Mouse (Mus musculus) granulocyte monocyte progenitor cell, adult 5-6 weeks (primary cell): Measurements from ENCODE around the gene Ror2. TPM values are rescaled to one million over a fixed set of nuclear protein-coding genes. Genes with fewer than 3 reads are reported as not detected.
A peak's percentile ranks its signal among the peaks of the same experiment; 100 is the strongest.

Experiments used
- ATAC-seq: replicated peaks from 2 replicates; pipeline ENCODE4 v1.8.0; 2016; ENCODE audit warnings: mild to moderate bottlenecking, moderate TSS enrichment, inconsistent platforms; ENCODE audit not compliant: poor library complexity, severe bottlenecking
- total RNA-seq, 2 experiments: library from RNA; stranded (forward) in 1 of 2; stranded (reverse) in 1 of 2; fragments of 200-712, 200-1000 nt in 1 of 2; fragments of >200 nt in 1 of 2; fragmentation: Nextera tagmentation in 1 of 2; gene quantifications; 2 replicates each; pipeline ENCODE4 v1.2.3; 2014 to 2017

Ror2 gene
- total RNA-seq, 2 experiments from 2014 or later, result not detected

- no peak for ATAC-seq
Observed at GRCm38 (mm10) chr13:53235953-53236352, 50.0 kb downstream of the Ror2 start.

DNA sequence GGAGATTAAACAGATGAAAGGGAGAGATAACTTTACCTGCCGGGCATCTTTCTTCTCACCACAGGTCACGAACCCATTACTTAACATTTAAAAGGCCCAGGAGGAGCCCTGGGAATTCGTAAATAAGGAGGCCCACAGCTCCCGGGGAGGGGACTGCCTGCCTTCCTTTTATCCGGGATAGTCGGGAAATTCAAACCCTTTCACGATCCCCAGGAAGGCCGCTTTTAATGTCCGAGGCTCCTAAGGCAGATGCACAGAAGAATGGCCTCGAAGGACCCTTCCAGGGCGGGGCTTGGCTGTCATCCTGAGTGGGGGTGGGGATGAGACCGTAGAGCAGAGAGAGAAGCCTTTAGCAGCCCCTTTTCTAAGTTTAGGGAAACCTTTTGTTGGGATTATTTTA is 51.1 kb downstream of the Ror2 start:
- no peak for ATAC-seq

- ATAC-seq, result no peak
Observed at GRCm38 (mm10) chr13:53233826-53234786, 51.8 kb downstream of the Ror2 start.

DNA sequence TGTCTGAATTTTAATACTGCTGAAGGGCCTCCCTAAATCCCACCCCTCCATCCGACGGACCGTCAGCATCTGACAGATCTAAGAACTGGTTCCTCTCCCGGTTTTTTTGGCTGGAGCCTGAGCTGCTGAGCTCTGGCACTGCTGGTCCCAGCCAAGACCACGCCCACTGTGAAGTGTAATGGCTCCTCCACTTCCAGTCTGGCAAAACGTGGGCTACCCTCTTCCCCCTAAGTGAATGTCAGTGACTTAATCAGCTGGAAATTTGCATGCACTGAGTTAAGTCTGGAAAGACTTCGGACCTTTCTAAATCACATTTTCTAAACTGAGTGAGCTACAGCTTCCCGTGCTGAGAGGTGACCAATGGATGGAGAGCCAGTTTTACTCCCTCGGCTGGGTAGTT is 52.5 kb downstream of the Ror2 start:
- no peak for ATAC-seq

GRCm38 (mm10) chr13:53232419-53232818 is 53.5 kb downstream of the Ror2 start:
- ATAC-seq, result no peak

GRCm38 (mm10) chr13:53230446-53231161 is 55.3 kb downstream of the Ror2 start:
- ATAC-seq, result no peak

DNA sequence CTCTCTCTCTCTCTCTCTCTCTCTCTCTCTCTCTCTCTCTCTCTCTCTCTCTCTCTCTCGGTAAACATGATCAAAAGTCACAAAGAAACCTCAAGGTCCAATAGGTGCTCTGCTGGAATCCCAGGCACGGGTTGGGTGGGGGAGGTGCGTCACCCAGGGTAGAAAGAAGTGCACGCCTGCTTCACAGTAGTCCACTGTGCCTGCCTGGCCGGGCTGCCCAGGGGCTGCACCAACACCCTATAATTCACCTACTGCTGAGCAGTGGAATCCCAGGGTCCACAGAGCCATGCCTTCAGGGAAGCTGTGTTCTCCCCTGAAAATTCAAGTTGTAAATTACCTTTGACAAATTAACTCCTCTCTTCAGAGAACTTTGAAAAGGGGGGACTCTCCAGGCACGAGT is 58.9 kb downstream of the Ror2 start:
- no peak for ATAC-seq

GRCm38 (mm10) chr13:53226461-53226860 is 59.5 kb downstream of the Ror2 start:
- no peak for ATAC-seq

DNA sequence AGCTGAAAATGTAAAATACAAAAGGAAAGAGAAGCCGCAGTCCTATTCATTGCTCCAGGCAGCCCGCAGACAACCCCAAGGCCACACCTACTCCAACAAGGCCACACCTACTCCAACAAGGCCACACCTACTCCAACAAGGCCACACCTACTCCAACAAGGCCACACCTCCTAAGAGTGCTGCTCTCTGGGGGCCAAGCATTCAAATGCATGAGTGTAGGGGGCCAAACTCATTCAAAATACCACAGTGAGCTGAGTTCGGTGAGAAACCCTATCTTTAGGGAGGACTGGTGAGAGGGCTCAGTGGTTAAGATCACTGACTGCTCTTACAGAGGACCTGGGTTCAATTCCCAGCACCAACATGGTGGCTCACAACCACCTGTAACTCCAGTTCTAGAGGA is 60.0 kb downstream of the Ror2 start:
- no peak for ATAC-seq

GRCm38 (mm10) chr13:53221176-53221575 is 64.7 kb downstream of the Ror2 start:
- ATAC-seq, result no peak

DNA sequence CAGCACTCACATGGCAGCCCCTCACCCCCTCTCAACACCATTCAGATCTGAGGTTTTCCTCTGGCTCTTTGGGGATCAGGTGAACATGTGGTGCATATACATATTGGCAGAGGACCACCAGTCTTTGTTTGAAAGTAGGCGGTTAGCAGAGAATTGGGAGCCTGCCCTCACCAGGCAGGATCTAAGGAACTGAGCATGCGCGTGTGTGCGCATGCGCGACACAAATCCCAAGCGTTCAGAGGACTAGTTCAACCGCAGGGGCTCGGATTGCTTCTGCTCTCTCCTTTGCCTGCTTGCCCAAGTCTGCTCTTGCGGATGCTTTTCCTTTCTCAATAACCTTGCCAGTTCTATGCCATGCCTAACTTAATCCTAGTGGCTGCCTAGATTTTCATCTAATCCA is 66.0 kb downstream of the Ror2 start:
- no peak for ATAC-seq

GRCm38 (mm10) chr13:53219391-53219790 is 66.5 kb downstream of the Ror2 start:
- ATAC-seq, result no peak

DNA sequence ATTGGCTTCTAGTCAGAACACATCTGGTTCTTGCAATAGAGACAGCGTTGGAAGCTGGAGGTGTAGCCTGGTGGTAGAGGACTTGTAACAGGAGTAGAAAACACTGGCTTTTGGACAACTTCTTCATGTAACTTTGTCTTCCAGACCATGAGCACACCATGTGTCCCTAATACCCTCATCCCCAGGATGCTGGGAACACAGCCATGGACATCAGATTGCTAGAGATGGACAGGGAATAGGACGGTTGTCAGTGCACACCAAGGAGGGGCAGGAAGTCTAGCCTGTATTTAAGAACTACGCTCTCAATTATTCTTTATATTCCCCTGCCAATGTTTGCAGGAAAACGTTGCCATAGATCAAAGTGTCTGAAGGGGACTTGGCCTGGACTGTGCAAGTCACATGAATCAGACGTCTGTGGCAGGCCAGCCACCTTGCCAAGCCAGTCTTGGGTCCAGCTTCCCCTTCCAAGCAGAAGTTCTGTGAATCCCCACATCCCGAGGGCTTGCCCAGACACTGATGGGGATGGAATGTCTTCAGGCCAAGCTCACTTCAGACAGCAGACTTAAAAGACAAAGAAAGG is 68.4 kb downstream of the Ror2 start:
- no peak for ATAC-seq

GRCm38 (mm10) chr13:53211971-53212733 is 73.8 kb downstream of the Ror2 start:
- no peak for ATAC-seq

- no peak for ATAC-seq
Observed at GRCm38 (mm10) chr13:53208556-53208955, 77.4 kb downstream of the Ror2 start.

DNA sequence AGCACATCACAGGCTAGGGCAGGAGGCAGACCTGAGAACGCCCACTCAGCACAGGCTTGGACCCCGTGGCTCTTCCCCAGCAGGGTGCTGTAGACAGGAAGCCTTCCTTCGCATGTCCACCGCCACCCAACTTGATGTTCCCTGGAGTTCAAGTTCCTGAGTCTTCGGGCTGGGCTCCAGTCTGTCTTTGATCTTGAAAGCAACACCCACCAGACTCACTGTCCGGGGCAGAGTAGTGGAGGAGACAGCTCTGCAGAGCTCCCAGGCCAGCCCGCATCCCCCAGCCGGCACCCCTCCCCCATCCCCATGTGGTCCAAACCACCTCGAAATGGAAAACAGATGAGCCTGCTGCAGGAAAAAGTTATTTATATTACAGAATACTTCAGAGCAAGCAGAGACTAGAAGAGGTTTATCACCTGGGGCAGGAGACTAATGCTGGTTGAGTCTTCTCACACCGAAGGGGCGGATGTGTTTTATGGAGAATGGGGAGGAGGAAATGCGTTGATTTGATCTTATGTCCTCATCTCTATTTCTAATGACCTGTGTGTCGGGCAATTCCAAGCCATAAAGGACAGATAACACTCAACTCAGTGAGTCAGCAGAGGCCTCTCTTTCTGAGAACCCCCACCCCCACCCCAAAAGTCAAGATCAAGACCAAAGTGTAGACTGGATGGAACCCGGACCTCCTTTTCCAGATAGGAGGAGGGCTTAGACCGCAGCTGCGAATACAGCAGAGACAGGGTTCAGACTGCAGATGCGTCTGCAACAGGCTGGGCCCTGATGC is 80.6 kb downstream of the Ror2 start:
- no peak for ATAC-seq

- ATAC-seq, result no peak
Observed at GRCm38 (mm10) chr13:53202439-53202830, 83.5 kb downstream of the Ror2 start.

DNA sequence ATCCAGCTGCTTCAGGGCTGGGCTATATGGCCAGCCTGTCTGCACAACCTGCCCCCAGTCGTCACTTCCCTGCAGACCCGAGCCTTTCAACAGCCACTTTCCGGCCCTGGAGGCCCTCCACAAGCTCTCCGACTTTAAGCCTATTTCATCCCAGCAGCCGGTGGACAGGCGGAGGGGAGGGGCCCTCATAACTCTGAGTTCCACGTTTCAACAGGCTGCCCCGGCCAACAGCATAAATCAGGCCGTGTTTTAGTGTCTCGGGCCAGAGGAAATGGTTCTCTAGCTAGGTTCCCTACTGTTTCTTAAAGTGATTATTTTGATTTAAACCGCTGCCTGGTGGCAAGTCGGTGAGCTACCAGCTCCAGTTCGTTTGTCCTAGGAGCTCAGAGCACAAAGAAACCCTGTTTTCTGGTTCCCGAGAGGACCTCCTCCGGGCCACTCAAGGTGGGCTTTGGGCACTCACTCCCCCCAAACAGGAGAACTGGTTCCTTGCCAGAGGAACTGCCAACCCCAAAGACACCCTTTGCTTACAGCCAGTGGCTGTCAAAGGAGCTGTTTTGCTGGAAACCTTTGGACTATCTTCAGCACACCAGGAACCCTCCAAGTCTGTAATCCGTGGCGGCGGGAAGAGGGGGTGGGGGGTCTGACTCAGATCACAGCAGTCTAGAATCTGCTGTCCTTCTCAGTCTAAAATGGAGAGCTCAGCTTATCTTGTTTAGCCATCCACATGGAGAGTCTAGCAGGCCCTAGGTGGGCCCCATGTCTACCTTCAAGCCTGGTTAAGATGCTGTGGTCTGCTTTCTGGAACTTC is 84.1 kb downstream of the Ror2 start:
- peak; percentile 35; the same call in 1 of the 2 replicates for ATAC-seq

DNA sequence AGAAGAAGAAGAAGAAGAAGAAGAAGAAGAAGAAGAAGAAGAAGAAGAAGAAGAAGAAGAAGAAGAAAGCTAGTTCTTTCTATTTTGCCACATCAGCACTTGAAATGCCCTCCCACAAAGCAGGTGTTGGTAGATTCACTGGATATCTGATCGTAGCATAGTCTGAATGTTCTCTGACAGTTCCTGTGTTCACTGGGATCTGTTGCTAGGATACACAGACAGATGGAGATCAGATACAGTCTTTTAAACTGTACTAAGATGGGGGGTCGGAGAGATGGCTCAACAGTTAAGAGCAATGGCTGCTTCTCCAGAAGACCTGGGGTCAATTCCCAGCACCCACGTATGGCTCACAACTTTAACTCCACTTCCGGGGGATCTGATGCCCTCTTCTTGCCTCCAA is 85.8 kb downstream of the Ror2 start:
- no peak for ATAC-seq
